Mouse (Mus musculus) CH12F3 (cell line): ENCODE measurements around the gene 2700049A03Rik.
"Not testable (repeated sequence)": the region's sequence is repeated elsewhere in the genome, so short reads cannot be mapped to it uniquely, and the experiment has no call there.

ENCODE experiments used
- in situ Hi-C: fragments of 300-500 bp; cut with MboI; formaldehyde crosslinking; loops from 2 replicates; pipeline ENCODE4 v1.14.3; 2020; ENCODE audit warnings: low sequenced_read_pairs

2700049A03Rik gene

GRCm38 (mm10) chr12:71136130-71136973, at the start of gene 2700049A03Rik, which contains the start of gene Timm9:
2700049A03Rik (plus strand) TSS chr12:71136848.
Timm9 (minus strand) TSS chr12:71136684.
- in situ Hi-C loops = no loop called here

- in situ Hi-C loops = not testable (repeated sequence)
Observed at GRCm38 (mm10) chr12:71104275-71104674, 32.4 kb upstream of the 2700049A03Rik start.

- in situ Hi-C loops = no loop called here
Observed at GRCm38 (mm10) chr12:71107216-71107771, 29.4 kb upstream of the 2700049A03Rik start.

- in situ Hi-C loops = no loop called here
Observed at GRCm38 (mm10) chr12:71111331-71111730, 25.3 kb upstream of the 2700049A03Rik start, which contains the start of gene Tomm20l. Tomm20l (plus strand) TSS chr12:71111428.

- in situ Hi-C loops = no loop called here
Observed at GRCm38 (mm10) chr12:71113074-71113473, 23.6 kb upstream of the 2700049A03Rik start.

GRCm38 (mm10) chr12:71113675-71114288, 22.9 kb upstream of the 2700049A03Rik start:
- in situ Hi-C loops = no loop called here

- in situ Hi-C loops = no loop called here
Observed at GRCm38 (mm10) chr12:71116411-71116810, 20.2 kb upstream of the 2700049A03Rik start.

GRCm38 (mm10) chr12:71122731-71123130, 13.9 kb upstream of the 2700049A03Rik start:
- in situ Hi-C loops = no loop called here

- in situ Hi-C loops = no loop called here
Observed at GRCm38 (mm10) chr12:71123286-71123685, 13.4 kb upstream of the 2700049A03Rik start.

GRCm38 (mm10) chr12:71135581-71135980, 1.1 kb upstream of the 2700049A03Rik start:
- in situ Hi-C loops = no loop called here

GRCm38 (mm10) chr12:71136974-71137491, 385 bp downstream of the 2700049A03Rik start:
- in situ Hi-C loops = no loop called here

GRCm38 (mm10) chr12:71137686-71138085, 1.0 kb downstream of the 2700049A03Rik start:
- in situ Hi-C loops = no loop called here

- in situ Hi-C loops = no loop called here
Observed at GRCm38 (mm10) chr12:71139258-71139828, 2.7 kb downstream of the 2700049A03Rik start.

GRCm38 (mm10) chr12:71141189-71141588, 4.5 kb downstream of the 2700049A03Rik start:
- in situ Hi-C loops = no loop called here

- in situ Hi-C loops = no loop called here
Observed at GRCm38 (mm10) chr12:71147641-71148040, 11.0 kb downstream of the 2700049A03Rik start.

- in situ Hi-C loops = no loop called here
Observed at GRCm38 (mm10) chr12:71148801-71149200, 12.2 kb downstream of the 2700049A03Rik start.

- in situ Hi-C loops = no loop called here
Observed at GRCm38 (mm10) chr12:71149456-71149855, 12.8 kb downstream of the 2700049A03Rik start.

- in situ Hi-C loops = no loop called here
Observed at GRCm38 (mm10) chr12:71150167-71150566, 13.5 kb downstream of the 2700049A03Rik start.

- in situ Hi-C loops = no loop called here
Observed at GRCm38 (mm10) chr12:71154979-71155378, 18.3 kb downstream of the 2700049A03Rik start.

GRCm38 (mm10) chr12:71157974-71158373, 21.3 kb downstream of the 2700049A03Rik start:
- in situ Hi-C loops = no loop called here

GRCm38 (mm10) chr12:71164410-71164809, 27.8 kb downstream of the 2700049A03Rik start:
- in situ Hi-C loops = no loop called here
